Mouse (Mus musculus): Measurements from ENCODE around the gene Zan.

GRCm38 (mm10) chr5:137524671-137525070 is 47.8 kb upstream of the Zan start:
- TF ChIP-seq GATA1 (IDR thresholded peaks at IDR 0.05; ENCODE audit: borderline replicate concordance, low read length) (no peak), FLI1 (IDR thresholded peaks at IDR 0.05; ENCODE audit: low read length) (no peak)

Data from megakaryocyte, embryonic 14.5 days (primary cell).